Mouse (Mus musculus) forebrain, postnatal 0 days (tissue): Measurements from ENCODE around the gene Mtif2. TPM values are rescaled to one million over a fixed set of nuclear protein-coding genes. Genes with fewer than 3 reads are reported as not detected.
"Not testable (repeated sequence)": the region's sequence is repeated elsewhere in the genome, so short reads cannot be mapped to it uniquely, and the experiment has no call there.

Experiments
- ATAC-seq: fragments of 200-750 bp; cut with Nextera tagmentation; 2 replicates; pipeline ENCODE4 v1.8.0; 2017; ENCODE audit warnings: mild to moderate bottlenecking, moderate library complexity
- DNase-seq: peaks from one replicate; pipeline ENCODE4 v3.0.0-alpha.2; 2015
- H3K27ac ChIP-seq: fragments of 300-500 bp; sonication (generic); 2 replicates; pipeline ENCODE4 v1.5.1; 2014; ENCODE audit warnings: low read depth, mild to moderate bottlenecking, antibody characterized with exemption, low read length, moderate library complexity, mixed read lengths
- H3K27me3 ChIP-seq: fragments of 300-500 bp; sonication (generic); 2 replicates; pipeline ENCODE4 v1.6.1; 2014; ENCODE audit warnings: mild to moderate bottlenecking, low read length, mixed read lengths; ENCODE audit not compliant: insufficient read depth
- H3K36me3 ChIP-seq: fragments of 300-500 bp; sonication (generic); 2 replicates; pipeline ENCODE4 v1.6.1; 2014; ENCODE audit warnings: mild to moderate bottlenecking, moderate library complexity; ENCODE audit not compliant: insufficient read depth
- H3K4me1 ChIP-seq: fragments of 300-500 bp; sonication (generic); 2 replicates; pipeline ENCODE4 v1.6.1; 2014; ENCODE audit warnings: antibody characterized with exemption; ENCODE audit not compliant: insufficient read depth
- H3K4me2 ChIP-seq: fragments of 300-500 bp; sonication (generic); 2 replicates; pipeline ENCODE4 v1.6.1; 2014; ENCODE audit warnings: low read depth, mild to moderate bottlenecking, moderate library complexity
- H3K4me3 ChIP-seq: fragments of 300-500 bp; sonication (generic); 2 replicates; pipeline ENCODE4 v1.5.1; 2014; ENCODE audit warnings: low read depth, low read length, mixed read lengths
- H3K9ac ChIP-seq: fragments of 300-500 bp; sonication (generic); 2 replicates; pipeline ENCODE4 v1.6.1; 2014; ENCODE audit warnings: mild to moderate bottlenecking
- H3K9me3 ChIP-seq: fragments of 300-500 bp; sonication (generic); 2 replicates; pipeline ENCODE4 v1.6.1; 2016; ENCODE audit warnings: low read length
- CTCF ChIP-seq: sonication (generic); IDR thresholded peaks from 2 replicates; pipeline ENCODE4 v1.5.1; 2016; ENCODE audit warnings: antibody characterized with exemption, control low read depth, low read depth
- WGBS: fragments of 180-500 bp; shearing (Covaris S2); extraction: QIAGEN DNeasy Blood & Tissue Kit; methylation state at CpG from one replicate; pipeline ENCODE4 v1.1.7; 2014; 5-methylcytosine and 5-hydroxymethylcytosine counted together
- polyA plus RNA-seq: library from polyadenylated mRNA; unstranded; fragments of >200 nt; fragmentation: Nextera tagmentation; extraction: Ambion mirVana; gene quantifications from 2 replicates; pipeline ENCODE4 v1.2.1, GENCODE M21; 2015
- total RNA-seq: library from RNA; depleted of rRNA; stranded (reverse); fragments of >200 nt; gene quantifications from 2 replicates; pipeline ENCODE4 v1.2.3, GENCODE M21; 2014

Gene Mtif2
- total and polyA plus RNA-seq, 2 experiments from 2014 or later: 32.4 to 35.5 TPM

GRCm38 (mm10) chr11:29512818-29513535 lies 13.2 kb upstream of the Mtif2 start:
- Histone ChIP-seq H3K9ac (no peak overlapping the region), H3K36me3 (peaks cover 17% of the 10 kb centered on the region), H3K9me3 (no peaks in the 10 kb centered on the region), H3K27ac (no peak overlapping the region), H3K4me1 (no peaks in the 10 kb centered on the region), H3K4me3 (no peak overlapping the region), H3K4me2 (no peak overlapping the region), H3K27me3 (no peaks in the 10 kb centered on the region)
- DNase-seq (no peak), ATAC-seq (no peak)
- TF ChIP-seq CTCF: peak; percentile 22; the same call in 1 of the 2 replicates
- WGBS: 92% methylated on average over 4 of the region's 4 CpGs

GRCm38 (mm10) chr11:29514325-29514681 lies 11.9 kb upstream of the Mtif2 start:
- TF ChIP-seq CTCF: no peak
- H3K4me1 ChIP-seq: no peaks in the 10 kb centered on the region
- no peaks in the 10 kb centered on the region for H3K27me3 ChIP-seq
- no peaks in the 10 kb centered on the region for H3K9me3 ChIP-seq
- no peak overlapping the region for H3K27ac ChIP-seq
- DNase-seq: no peak
- H3K4me3 ChIP-seq: peak overlapping the region; percentile 46
- peaks cover 17% of the 10 kb centered on the region for H3K36me3 ChIP-seq
- H3K4me2 ChIP-seq: peak overlapping the region; percentile 55
- WGBS: 29% methylated on average over 10 of the region's 10 CpGs
- H3K9ac ChIP-seq: peak overlapping the region; percentile 19; the same call in 1 of the 2 replicates
- no peak; the same call in 1 of the 2 replicates for ATAC-seq

GRCm38 (mm10) chr11:29514682-29515412 lies 11.4 kb upstream of the Mtif2 start, which contains the start of gene Prorsd1:
Prorsd1 (minus strand) TSS chr11:29515033.
- DNase-seq (peak; percentile 84), ATAC-seq (peak; percentile 97)
- Histone ChIP-seq H3K4me1 (no peaks in the 10 kb centered on the region), H3K4me2 (peak within 1 kb of the TSS; percentile 55), H3K27me3 (no peaks in the 10 kb centered on the region), H3K27ac (peak within 1 kb of the TSS; percentile 1), H3K36me3 (peaks cover 12% of the 10 kb centered on the region), H3K4me3 (peak within 1 kb of the TSS; percentile 46), H3K9ac (peak within 1 kb of the TSS; percentile 19), H3K9me3 (no peaks in the 10 kb centered on the region)
- 3% methylated on average over 40 of the region's 40 CpGs for WGBS
- TF ChIP-seq CTCF: no peak

DNA sequence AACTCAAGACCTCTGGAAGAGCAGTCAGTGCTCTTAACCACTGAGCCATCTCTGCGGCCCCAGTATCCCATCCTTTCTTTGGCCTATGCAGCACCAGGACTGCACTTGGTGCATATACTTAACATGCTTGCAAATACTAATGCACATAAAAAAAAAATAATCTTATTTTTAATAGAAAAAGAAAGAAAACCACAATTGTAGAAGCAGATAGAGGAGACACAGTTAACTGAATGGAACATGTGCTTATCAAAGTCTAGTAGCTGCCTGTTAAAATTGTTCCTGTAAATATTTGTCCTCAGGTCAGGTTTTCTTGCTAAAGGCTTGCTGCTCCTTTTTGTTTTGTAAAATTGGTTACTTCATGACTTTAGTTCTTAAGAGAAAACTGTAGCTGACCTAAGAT lies 12.0 kb downstream of the Mtif2 start:
- WGBS: 100% methylated on average over 1 of the region's 1 CpGs
- Histone ChIP-seq H3K36me3 (peaks cover 42% of the 10 kb centered on the region), H3K9me3 (no peaks in the 10 kb centered on the region), H3K4me2 (no peak overlapping the region), H3K4me1 (no peaks in the 10 kb centered on the region), H3K27me3 (no peaks in the 10 kb centered on the region), H3K4me3 (no peak overlapping the region), H3K9ac (no peak overlapping the region), H3K27ac (no peak overlapping the region)
- no peak for TF ChIP-seq CTCF
- DNase-seq: no peak
- no peak for ATAC-seq

DNA sequence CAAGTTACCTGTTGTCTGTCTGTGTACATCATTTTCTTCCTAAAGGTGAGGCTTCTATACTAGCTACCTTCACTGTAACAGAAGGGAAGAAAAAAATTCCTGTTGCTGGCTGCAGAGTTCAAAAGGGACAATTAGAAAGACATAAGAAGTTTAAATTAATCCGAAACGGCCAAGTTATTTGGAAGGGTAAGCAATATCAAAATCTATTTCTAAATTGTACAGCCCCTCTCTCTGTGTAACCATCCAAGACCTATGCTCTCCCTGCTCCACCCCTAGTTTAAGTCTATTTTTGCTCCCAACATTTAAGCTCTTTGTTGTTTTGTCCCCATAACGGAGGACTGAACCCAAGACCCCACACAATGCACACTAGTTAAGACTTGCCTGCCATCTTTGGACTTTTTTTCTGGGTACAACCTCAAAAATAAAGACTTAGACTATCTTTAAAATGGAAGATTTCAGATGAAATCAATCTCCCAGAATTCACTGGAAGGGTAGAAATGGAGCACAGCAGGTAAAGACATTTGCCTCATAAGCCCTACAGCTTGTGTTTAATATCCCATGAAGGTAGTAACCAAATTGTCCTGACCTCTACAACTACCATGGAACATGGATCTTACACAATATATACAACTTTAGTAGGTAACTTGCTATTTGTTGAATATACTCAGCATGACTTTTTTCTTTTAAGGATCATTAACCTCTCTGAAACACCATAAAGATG lies 18.2 kb downstream of the Mtif2 start:
- no peak for TF ChIP-seq CTCF
- WGBS: 85% methylated on average over 3 of the region's 3 CpGs
- no peak for DNase-seq

DNA sequence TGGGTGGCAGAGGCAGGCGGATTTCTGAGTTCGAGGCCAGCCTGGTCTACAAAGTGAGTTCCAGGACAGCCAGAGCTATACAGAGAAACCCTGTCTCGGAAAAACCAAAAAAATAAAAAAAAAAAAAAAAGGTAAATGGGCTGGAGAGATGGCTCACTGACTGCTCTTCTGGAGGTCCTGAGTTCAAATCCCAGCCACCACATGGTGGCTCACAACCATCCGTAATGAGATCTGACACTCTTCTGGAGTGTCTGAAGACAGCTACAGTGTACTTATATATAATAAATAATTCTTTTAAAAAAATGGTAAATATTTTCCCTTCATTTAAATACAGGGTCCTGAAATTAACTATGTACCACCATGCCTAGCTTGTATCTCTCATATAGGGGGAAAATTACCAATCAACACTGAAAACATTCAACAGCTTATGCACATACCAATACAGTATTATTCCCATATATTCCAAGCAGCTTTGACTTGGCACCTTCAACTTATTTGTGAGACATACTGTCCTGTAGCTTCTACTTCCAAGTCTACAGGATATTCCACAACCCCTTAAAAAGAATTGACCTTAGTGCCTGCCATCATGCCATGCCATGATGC lies 19.0 kb downstream of the Mtif2 start:
- not testable (repeated sequence) for H3K27me3 ChIP-seq, H3K4me3 ChIP-seq, H3K9ac ChIP-seq, H3K27ac ChIP-seq, H3K4me1 ChIP-seq, ATAC-seq, H3K9me3 ChIP-seq, DNase-seq, H3K4me2 ChIP-seq
- H3K36me3 ChIP-seq: peaks cover 33% of the 10 kb centered on the region
- WGBS: 90% methylated on average over 4 of the region's 4 CpGs

More for the DNA sequence above, 18.2 kb downstream of the Mtif2 start:
- Histone ChIP-seq H3K4me1 (peaks cover 6% of the 10 kb centered on the region; the same call in 1 of the 2 replicates), H3K4me2 (no peak overlapping the region), H3K4me3 (no peak overlapping the region), H3K27ac (no peak overlapping the region), H3K36me3 (peaks cover 36% of the 10 kb centered on the region), H3K9ac (no peak overlapping the region), H3K27me3 (no peaks in the 10 kb centered on the region), H3K9me3 (no peaks in the 10 kb centered on the region)
- no peak for ATAC-seq

DNA sequence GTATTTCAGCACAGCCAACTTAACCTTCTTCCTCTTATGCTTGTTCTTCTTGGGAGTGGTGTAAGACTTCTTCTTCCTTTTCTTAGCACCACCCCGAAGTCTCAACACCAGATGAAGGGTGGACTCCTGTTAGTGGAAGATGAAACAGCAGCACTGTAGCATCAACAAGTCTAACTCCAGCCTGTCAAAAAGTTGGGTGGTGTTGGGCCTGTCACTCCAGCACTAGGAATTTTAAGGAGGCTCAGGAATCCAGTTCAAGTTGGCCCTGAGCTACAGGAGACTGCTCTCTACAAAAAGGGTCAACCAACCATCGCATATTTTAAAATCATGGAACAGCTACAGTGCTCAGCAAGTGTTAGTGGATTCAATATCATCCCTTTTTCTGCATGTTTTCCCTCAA lies 20.1 kb downstream of the Mtif2 start:
- H3K4me1 ChIP-seq, H3K27ac ChIP-seq, H3K9me3 ChIP-seq, H3K27me3 ChIP-seq, ATAC-seq, H3K4me2 ChIP-seq, DNase-seq: not testable (repeated sequence)
- WGBS: 92% methylated on average over 2 of the region's 2 CpGs
- Histone ChIP-seq H3K36me3 (peaks cover 31% of the 10 kb centered on the region), H3K4me3 (peak overlapping the region; percentile 77), H3K9ac (0 out of 2 replicates have a peak overlapping the region, but pooled peaks have one; percentile 84)
